Mouse (Mus musculus) intestine, embryonic 14.5 days (tissue): ENCODE data around the gene Dusp5. TPM values are rescaled to one million over a fixed set of nuclear protein-coding genes. Genes with fewer than 3 reads are reported as not detected.
A peak's percentile ranks its signal among the peaks of the same experiment; 100 is the strongest.

Source experiments
- ATAC-seq: fragments of 200-750 bp; cut with Nextera tagmentation; replicated peaks from 2 replicates; pipeline ENCODE4 v1.8.0; 2017; ENCODE audit warnings: low read depth, moderate number of reproducible peaks, moderate TSS enrichment, moderate library complexity; ENCODE audit not compliant: low FRiP score, low TSS enrichment
- DNase-seq: peaks from one replicate; pipeline ENCODE4 v3.0.0-alpha.2; 2018; ENCODE audit warnings: low spot score
- H3K27ac ChIP-seq: fragments of 300-500 bp; sonication (generic); 2 replicates; pipeline ENCODE4 v1.5.1; 2014; ENCODE audit warnings: low read depth, mild to moderate bottlenecking, control low read depth
- H3K27me3 ChIP-seq: fragments of 300-500 bp; sonication (generic); replicated peaks from 2 replicates; pipeline ENCODE4 v1.6.1; 2014; ENCODE audit warnings: low read length, control low read depth; ENCODE audit not compliant: control insufficient read depth, insufficient read depth
- H3K36me3 ChIP-seq: fragments of 300-500 bp; sonication (generic); 2 replicates; pipeline ENCODE4 v1.6.1; 2014; ENCODE audit warnings: low read length, control low read depth; ENCODE audit not compliant: control insufficient read depth, insufficient read depth
- H3K4me1 ChIP-seq: fragments of 300-500 bp; sonication (generic); replicated peaks from 2 replicates; pipeline ENCODE4 v1.6.1; 2014; ENCODE audit warnings: low read length, control low read depth, mixed read lengths; ENCODE audit not compliant: control insufficient read depth, insufficient read depth
- H3K4me2 ChIP-seq: fragments of 300-500 bp; sonication (generic); 2 replicates; pipeline ENCODE4 v1.6.1; 2014; ENCODE audit warnings: low read length
- H3K4me3 ChIP-seq: fragments of 300-500 bp; sonication (generic); 2 replicates; pipeline ENCODE4 v1.5.1; 2014; ENCODE audit warnings: low read depth, low read length, control low read depth, mixed read lengths
- H3K9ac ChIP-seq: fragments of 300-500 bp; sonication (generic); 2 replicates; pipeline ENCODE4 v1.6.1; 2014; ENCODE audit warnings: mild to moderate bottlenecking, low read length
- H3K9me3 ChIP-seq: fragments of 300-500 bp; sonication (generic); 2 replicates; pipeline ENCODE4 v1.6.1; 2016; ENCODE audit warnings: low read length, control low read depth; ENCODE audit not compliant: control insufficient read depth
- WGBS: fragments of 180-500 bp; shearing (Covaris S2); extraction: QIAGEN DNeasy Blood & Tissue Kit; methylation state at CpG from one replicate; pipeline ENCODE4 v1.1.7; 2014; 5-methylcytosine and 5-hydroxymethylcytosine counted together
- polyA plus RNA-seq: library from polyadenylated mRNA; unstranded; fragments of >200 nt; fragmentation: Nextera tagmentation; extraction: Ambion mirVana; gene quantifications from 2 replicates; pipeline ENCODE4 v1.2.1, GENCODE M21; 2014

Dusp5 gene
- polyA plus RNA-seq, 1 experiment from 2014 or later, result 7.3 TPM

- Histone ChIP-seq H3K36me3 (no peaks in the 10 kb centered on the region), H3K27me3 (0 out of 2 replicates have a peak, but pooled peaks cover 3% of the 10 kb centered on the region), H3K9me3 (no peaks in the 10 kb centered on the region), H3K27ac (no peak overlapping the region), H3K9ac (no peak overlapping the region), H3K4me3 (no peak overlapping the region), H3K4me2 (no peak overlapping the region), H3K4me1 (0 out of 2 replicates have a peak, but pooled peaks cover 3% of the 10 kb centered on the region)
- DNase-seq (no peak), ATAC-seq (no peak)
- 39% methylated on average over 11 of the region's 11 CpGs for WGBS
Observed at GRCm38 (mm10) chr19:53521137-53521795, 7.6 kb upstream of the Dusp5 start.

GRCm38 (mm10) chr19:53527480-53527879, 1.4 kb upstream of the Dusp5 start:
- ATAC-seq, result no peak
- Histone ChIP-seq H3K4me2 (no peak overlapping the region), H3K27ac (no peak overlapping the region), H3K4me3 (no peak overlapping the region), H3K9ac (no peak overlapping the region), H3K9me3 (no peaks in the 10 kb centered on the region), H3K4me1 (peaks cover 19% of the 10 kb centered on the region), H3K36me3 (no peaks in the 10 kb centered on the region), H3K27me3 (peaks cover under 1% of the 10 kb centered on the region; the same call in 1 of the 2 replicates)
- DNase-seq, result no peak
- 24% methylated on average over 10 of the region's 10 CpGs for WGBS

GRCm38 (mm10) chr19:53528131-53528621, 733 bp upstream of the Dusp5 start:
- H3K4me2 ChIP-seq, result peak overlapping the region; percentile 88
- H3K36me3 ChIP-seq, result no peaks in the 10 kb centered on the region
- peaks cover 19% of the 10 kb centered on the region for H3K4me1 ChIP-seq
- H3K27ac ChIP-seq, result 0 out of 2 replicates have a peak overlapping the region, but pooled peaks have one; percentile 47
- H3K27me3 ChIP-seq, result no peaks in the 10 kb centered on the region; the same call in 1 of the 2 replicates
- H3K9me3 ChIP-seq, result no peaks in the 10 kb centered on the region
- H3K9ac ChIP-seq, result peak overlapping the region; percentile 69
- WGBS, result 2% methylated on average over 13 of the region's 13 CpGs
- DNase-seq, result no peak
- peak overlapping the region; percentile 62 for H3K4me3 ChIP-seq
- peak; percentile 20; the same call in 1 of the 2 replicates for ATAC-seq

GRCm38 (mm10) chr19:53529455-53529704, 471 bp downstream of the Dusp5 start:
- WGBS, result under 1% methylated on average over 36 of the region's 36 CpGs

DNA sequence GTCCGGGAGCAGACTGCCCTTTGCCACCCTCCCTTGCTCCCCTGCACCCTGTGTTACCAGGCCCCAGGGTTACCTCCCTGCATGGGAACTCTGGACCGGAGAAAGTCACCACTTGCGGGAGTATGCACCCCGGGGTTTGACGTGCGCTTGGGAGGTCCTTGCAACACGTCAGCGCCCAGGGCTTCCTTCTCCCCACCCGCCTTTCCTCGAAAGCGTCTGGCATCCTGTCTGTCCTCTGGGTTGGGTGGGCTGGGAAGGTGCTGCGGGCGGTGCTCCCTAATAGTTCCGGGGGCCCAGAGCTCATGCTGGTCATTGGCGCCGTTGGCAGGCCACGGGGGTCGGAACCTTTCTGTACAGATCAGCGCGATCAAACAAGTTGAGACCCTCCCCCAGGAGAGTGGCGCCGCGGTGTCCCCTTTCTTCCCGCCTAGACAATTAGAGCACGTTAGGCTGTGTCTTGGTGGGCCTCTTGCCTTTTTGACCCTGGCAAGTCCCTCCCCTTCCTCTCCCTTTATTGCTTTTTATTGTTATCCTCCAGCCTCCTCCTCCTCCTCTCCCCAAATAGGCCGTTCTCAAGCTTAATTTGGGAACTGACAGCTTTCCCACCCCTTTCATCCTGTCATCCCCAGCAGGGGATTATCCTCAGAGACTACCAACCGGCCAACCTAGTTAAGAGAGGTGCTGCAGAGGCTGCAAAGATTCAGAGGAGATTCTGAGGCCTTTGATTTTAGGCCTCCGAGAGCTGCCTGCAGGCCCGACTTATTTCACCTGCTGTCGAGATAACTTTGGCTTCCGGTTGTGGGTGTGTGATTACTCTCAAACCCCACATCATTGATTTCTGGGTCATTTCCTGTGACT, 1.0 kb downstream of the Dusp5 start:
- Histone ChIP-seq H3K4me2 (peak overlapping the region; percentile 88), H3K9me3 (no peaks in the 10 kb centered on the region), H3K27ac (no peak overlapping the region; the same call in 1 of the 2 replicates), H3K36me3 (no peaks in the 10 kb centered on the region), H3K4me3 (peak overlapping the region; percentile 62), H3K27me3 (no peaks in the 10 kb centered on the region; the same call in 1 of the 2 replicates), H3K4me1 (peaks cover 21% of the 10 kb centered on the region), H3K9ac (peak overlapping the region; percentile 51)
- WGBS, result 5% methylated on average over 31 of the region's 31 CpGs
- peak; percentile 63 for DNase-seq
- peak; percentile 11 for ATAC-seq

More at GRCm38 (mm10) chr19:53529455-53529704, 471 bp downstream of the Dusp5 start:
- ATAC-seq (no peak), DNase-seq (peak; percentile 71)
- Histone ChIP-seq H3K27ac (no peak overlapping the region; the same call in none of the 2 replicates), H3K9me3 (no peaks in the 10 kb centered on the region), H3K27me3 (no peaks in the 10 kb centered on the region; the same call in 1 of the 2 replicates), H3K36me3 (no peaks in the 10 kb centered on the region), H3K9ac (peak overlapping the region; percentile 51), H3K4me3 (peak overlapping the region; percentile 62), H3K4me2 (peak overlapping the region; percentile 88), H3K4me1 (peaks cover 19% of the 10 kb centered on the region)

- Histone ChIP-seq H3K9ac (no peak overlapping the region), H3K4me3 (no peak overlapping the region), H3K27ac (no peak overlapping the region), H3K4me1 (peaks cover 24% of the 10 kb centered on the region), H3K27me3 (no peaks in the 10 kb centered on the region; the same call in 1 of the 2 replicates), H3K36me3 (no peaks in the 10 kb centered on the region), H3K4me2 (peak overlapping the region; percentile 1; the same call in 1 of the 2 replicates), H3K9me3 (no peaks in the 10 kb centered on the region)
- 55% methylated on average over 10 of the region's 10 CpGs for whole genome bisulfite sequencing
- DNase-seq (no peak), ATAC-seq (no peak)
Observed at GRCm38 (mm10) chr19:53531416-53531815, 2.5 kb downstream of the Dusp5 start.

- 46% methylated on average over 6 of the region's 6 CpGs for WGBS
- no peaks in the 10 kb centered on the region for H3K36me3 ChIP-seq
- no peaks in the 10 kb centered on the region; the same call in 1 of the 2 replicates for H3K27me3 ChIP-seq
- no peak overlapping the region for H3K27ac ChIP-seq
- DNase-seq (no peak), ATAC-seq (no peak)
- H3K4me3 ChIP-seq, result no peak overlapping the region
- H3K4me2 ChIP-seq, result no peak overlapping the region
- no peak overlapping the region for H3K9ac ChIP-seq
- peaks cover 24% of the 10 kb centered on the region for H3K4me1 ChIP-seq
- no peaks in the 10 kb centered on the region for H3K9me3 ChIP-seq
Observed at GRCm38 (mm10) chr19:53532021-53532420, 3.1 kb downstream of the Dusp5 start.

DNA sequence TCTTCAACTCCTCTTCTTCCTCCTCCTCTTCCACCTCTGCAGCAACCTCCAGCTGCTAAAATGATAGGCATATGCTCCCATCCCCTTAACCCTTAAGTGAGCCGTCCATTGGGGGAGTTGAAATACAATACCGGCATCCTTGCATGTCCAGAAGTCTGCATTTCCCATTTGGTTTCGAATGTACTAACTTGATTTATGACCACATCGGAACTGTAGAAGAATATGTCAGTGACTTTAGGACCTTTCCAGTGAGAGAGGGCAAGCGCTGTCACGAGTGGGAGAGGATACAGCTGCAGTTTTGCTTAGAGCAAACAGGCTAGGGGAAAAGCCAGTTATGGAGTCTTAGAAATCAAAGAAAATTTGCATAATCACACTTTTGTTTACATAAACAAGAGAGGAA, 3.8 kb downstream of the Dusp5 start:
- H3K36me3 ChIP-seq, result peaks cover 4% of the 10 kb centered on the region; the same call in 1 of the 2 replicates
- peaks cover 24% of the 10 kb centered on the region for H3K4me1 ChIP-seq
- no peaks in the 10 kb centered on the region for H3K9me3 ChIP-seq
- DNase-seq, result no peak
- no peak overlapping the region for H3K4me2 ChIP-seq
- no peak overlapping the region for H3K9ac ChIP-seq
- no peak overlapping the region for H3K4me3 ChIP-seq
- ATAC-seq, result no peak
- H3K27ac ChIP-seq, result no peak overlapping the region
- WGBS, result 51% methylated on average over 6 of the region's 6 CpGs
- no peaks in the 10 kb centered on the region; the same call in 1 of the 2 replicates for H3K27me3 ChIP-seq
